Mouse (Mus musculus) heart, adult 2 months (tissue): Measurements from ENCODE around the gene Zfp541. TPM values are rescaled to one million over a fixed set of nuclear protein-coding genes. Genes with fewer than 3 reads are reported as not detected.

Source experiments
- DNase-seq, 2 experiments: peaks; one replicate each; pipeline ENCODE4 v3.0.0; 2021
- H3K27ac ChIP-seq: fragments of 200-600 bp; 2 replicates; pipeline ENCODE4 v1.8.1; 2022
- H3K27me3 ChIP-seq: fragments of 200-500 bp; 2 replicates; pipeline ENCODE4 v1.6.1; 2012; ENCODE audit warnings: mild to moderate bottlenecking, low read length, inconsistent platforms, mixed read lengths; ENCODE audit not compliant: control insufficient read depth, insufficient read depth
- H3K36me3 ChIP-seq: fragments of 200-500 bp; 2 replicates; pipeline ENCODE4 v1.6.1; 2012; ENCODE audit warnings: low read length, inconsistent platforms; ENCODE audit not compliant: control insufficient read depth, insufficient read depth
- H3K4me1 ChIP-seq: fragments of 200-500 bp; 2 replicates; pipeline ENCODE4 v1.6.1; 2011; ENCODE audit warnings: low read length; ENCODE audit not compliant: control insufficient read depth, insufficient read depth
- H3K4me3 ChIP-seq: fragments of 200-600 bp; 2 replicates; pipeline ENCODE4 v1.8.1; 2022
- H3K79me2 ChIP-seq: fragments of 200-500 bp; replicated peaks from 2 replicates; pipeline ENCODE4 v1.6.1; 2012; ENCODE audit warnings: mild to moderate bottlenecking, inconsistent platforms, low read length, moderate library complexity, mixed read lengths; ENCODE audit not compliant: control insufficient read depth, insufficient read depth
- H3K9ac ChIP-seq: fragments of 200-500 bp; 2 replicates; pipeline ENCODE4 v1.6.1; 2012; ENCODE audit warnings: low read depth, mild to moderate bottlenecking, control low read depth, inconsistent platforms, low read length, mixed read lengths
- CTCF ChIP-seq: fragments of 200-600 bp; IDR thresholded peaks from 2 replicates; pipeline ENCODE4 v1.8.1; 2022; ENCODE audit warnings: antibody characterized with exemption, mild to moderate bottlenecking, moderate library complexity
- EP300 ChIP-seq: fragments of 200-500 bp; IDR thresholded peaks from 2 replicates; pipeline ENCODE4 v1.6.1; 2011; ENCODE audit warnings: low read depth, low read length, control low read depth; ENCODE audit not compliant: insufficient read depth
- POLR2A ChIP-seq: fragments of 200-500 bp; IDR thresholded peaks from 2 replicates; pipeline ENCODE4 v1.6.1; 2011; ENCODE audit warnings: mild to moderate bottlenecking, low read depth, low read length, control low read depth; ENCODE audit not compliant: insufficient read depth
- WGBS: fragments of 180-500 bp; shearing (Covaris S2); methylation state at CpG from one replicate; pipeline ENCODE4 v1.1.7; 2018; 5-methylcytosine and 5-hydroxymethylcytosine counted together
- intact Hi-C: fragments of 180-260 bp; cut with DNase I; formaldehyde crosslinking; loops from one replicate; pipeline ENCODE4 v1.15.1; 2025
- polyA plus RNA-seq: library from polyadenylated mRNA; depleted of rRNA; stranded (reverse); fragments of >200 nt; gene quantifications from 2 replicates; pipeline ENCODE4 v1.2.3, GENCODE M21; 2012
- total RNA-seq, 2 experiments: library from RNA; stranded (reverse); gene quantifications; 2 replicates each; pipeline ENCODE4 v1.2.3; 2021

Gene Zfp541
- total and polyA plus RNA-seq, 3 experiments, result 0.02 TPM; not detected in 2

DNA sequence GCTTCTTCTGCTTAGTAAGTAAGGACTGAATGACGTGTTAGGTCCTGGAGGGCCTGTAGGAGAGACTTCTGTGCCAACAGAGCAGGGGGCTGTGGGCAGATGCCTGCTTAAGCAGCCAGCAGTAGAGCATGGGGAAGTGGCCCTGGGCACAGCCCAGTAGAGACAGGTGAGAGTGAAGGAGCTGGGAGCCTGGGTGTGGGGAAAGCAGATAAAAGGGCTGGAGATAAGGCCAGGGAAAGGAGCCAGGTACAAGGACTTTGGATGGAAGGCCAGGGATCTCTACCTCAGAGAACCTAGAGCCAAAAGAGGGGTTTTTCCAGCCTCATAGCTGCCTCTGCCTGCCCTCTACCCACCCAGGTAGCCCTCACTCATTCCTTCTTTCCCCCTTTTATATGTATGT is 28.6 kb upstream of the Zfp541 start:
- H3K36me3 ChIP-seq, result peaks cover 6% of the 10 kb centered on the region
- no peak for TF ChIP-seq CTCF
- TF ChIP-seq EP300, result no peak
- no peak for TF ChIP-seq POLR2A
- peaks cover 25% of the 10 kb centered on the region for H3K4me1 ChIP-seq
- H3K27ac ChIP-seq, result no peak overlapping the region
- 50% methylated on average over 1 of the region's 1 CpGs for WGBS
- H3K27me3 ChIP-seq, result no peaks in the 10 kb centered on the region
- intact Hi-C loops, result no loop called here
- H3K9ac ChIP-seq, result no peak overlapping the region
- DNase-seq, result no peak
- peaks cover 12% of the 10 kb centered on the region for H3K79me2 ChIP-seq
- H3K4me3 ChIP-seq, result no peak overlapping the region

DNA sequence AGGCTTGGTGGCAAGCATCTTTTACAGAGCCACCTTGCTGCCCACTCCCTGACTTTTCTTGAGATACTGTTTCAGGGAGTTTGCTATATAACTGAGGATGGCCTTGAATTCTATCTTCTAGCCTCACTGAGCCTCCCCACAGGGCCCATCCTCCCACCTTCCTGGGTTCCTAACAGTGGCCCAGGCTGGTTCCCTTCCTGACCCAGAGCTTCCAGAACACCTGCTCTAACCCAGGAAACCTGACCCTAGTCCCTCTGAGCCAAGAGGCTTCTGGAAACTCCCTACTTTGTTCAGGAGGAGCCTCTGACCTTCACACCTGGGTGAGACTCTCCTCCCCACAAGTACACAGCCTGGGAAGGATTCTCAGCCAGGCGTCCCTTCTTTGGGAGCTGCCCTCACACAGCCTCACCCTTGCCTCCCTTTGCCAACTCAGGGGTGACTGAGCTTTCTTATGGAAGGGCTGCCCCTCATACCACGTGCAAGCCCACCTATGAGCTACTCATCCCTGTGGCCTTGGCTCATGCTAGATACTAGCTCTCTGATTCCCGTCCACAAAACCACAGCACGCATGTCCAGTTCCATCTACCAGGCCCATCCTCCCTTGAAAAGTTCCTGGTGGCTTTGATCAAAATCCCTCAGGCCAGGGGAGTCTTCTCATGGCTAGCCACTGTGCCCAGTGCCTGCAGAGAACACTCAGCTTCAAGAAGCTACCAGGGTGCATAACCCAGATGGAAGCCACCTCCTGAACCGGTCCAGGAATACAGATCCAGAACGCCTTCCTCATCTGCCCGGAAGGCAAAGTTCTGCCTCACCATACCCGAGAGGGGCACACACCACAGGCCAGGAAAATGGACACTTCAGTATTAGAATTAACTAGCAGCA is 27.8 kb upstream of the Zfp541 start:
- H3K4me3 ChIP-seq, result no peak overlapping the region
- H3K4me1 ChIP-seq, result peaks cover 20% of the 10 kb centered on the region
- DNase-seq, result no peak
- no peak overlapping the region for H3K27ac ChIP-seq
- TF ChIP-seq CTCF (no peak), EP300 (no peak), POLR2A (no peak)
- H3K27me3 ChIP-seq, result no peaks in the 10 kb centered on the region
- peaks cover 3% of the 10 kb centered on the region for H3K36me3 ChIP-seq
- H3K79me2 ChIP-seq, result peaks cover 15% of the 10 kb centered on the region
- WGBS, result 74% methylated on average over 8 of the region's 8 CpGs
- intact Hi-C loops, result no loop called here
- H3K9ac ChIP-seq, result no peak overlapping the region

DNA sequence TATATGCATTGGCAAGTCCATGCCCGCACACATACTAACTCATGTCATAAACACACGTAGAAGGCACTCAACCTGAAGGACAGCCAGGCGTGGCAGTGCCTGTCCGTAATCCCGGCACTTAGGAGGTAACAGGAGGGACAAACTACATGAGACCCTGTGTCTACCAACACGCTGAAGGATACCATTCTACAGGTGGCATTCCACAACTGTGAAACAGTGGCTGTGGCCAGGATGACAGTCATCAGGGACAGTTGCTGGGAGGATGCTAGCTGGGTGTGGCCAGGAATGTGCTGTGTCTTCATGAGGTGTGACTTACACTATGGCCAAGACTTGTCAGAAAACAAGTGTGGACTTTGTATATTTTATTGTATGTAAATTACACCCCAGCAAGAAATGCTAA is 24.6 kb upstream of the Zfp541 start:
- peaks cover 18% of the 10 kb centered on the region for H3K79me2 ChIP-seq
- DNase-seq, result no peak
- no peak overlapping the region for H3K9ac ChIP-seq
- intact Hi-C loops, result no loop called here
- H3K4me3 ChIP-seq, result no peak overlapping the region
- no peak overlapping the region for H3K27ac ChIP-seq
- no peaks in the 10 kb centered on the region for H3K27me3 ChIP-seq
- TF ChIP-seq CTCF, result no peak
- WGBS, result 88% methylated on average over 6 of the region's 6 CpGs
- H3K4me1 ChIP-seq, result peaks cover 19% of the 10 kb centered on the region
- peaks cover 2% of the 10 kb centered on the region; the same call in 1 of the 2 replicates for H3K36me3 ChIP-seq

DNA sequence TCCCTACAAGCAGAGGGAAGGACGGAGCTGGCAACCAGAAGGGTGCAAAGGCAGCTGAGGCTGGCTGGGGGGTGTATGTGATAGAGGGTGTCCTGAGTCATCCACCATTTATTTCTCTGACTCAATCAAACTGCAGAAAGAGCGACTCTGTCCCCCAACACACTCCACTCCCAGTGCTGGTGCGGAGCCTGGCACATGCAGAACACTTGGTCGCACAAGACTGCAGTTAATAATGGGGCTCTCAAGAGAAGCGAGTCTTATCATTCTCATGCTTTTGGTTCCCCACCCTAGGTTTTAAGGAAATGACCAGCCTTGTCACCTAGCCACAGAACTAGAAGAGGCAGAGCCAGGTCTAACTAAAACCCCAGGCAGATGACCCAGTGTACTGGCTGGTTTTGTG is 22.3 kb upstream of the Zfp541 start:
- Histone ChIP-seq H3K36me3 (no peaks in the 10 kb centered on the region; the same call in 1 of the 2 replicates), H3K79me2 (peaks cover 18% of the 10 kb centered on the region), H3K4me1 (peaks cover 25% of the 10 kb centered on the region), H3K27me3 (no peaks in the 10 kb centered on the region), H3K27ac (no peak overlapping the region), H3K9ac (no peak overlapping the region), H3K4me3 (no peak overlapping the region)
- 85% methylated on average over 5 of the region's 5 CpGs for WGBS
- no peak for TF ChIP-seq POLR2A
- intact Hi-C loops, result no loop called here
- DNase-seq, result peak in 1 of 2 experiments; percentile 12

DNA sequence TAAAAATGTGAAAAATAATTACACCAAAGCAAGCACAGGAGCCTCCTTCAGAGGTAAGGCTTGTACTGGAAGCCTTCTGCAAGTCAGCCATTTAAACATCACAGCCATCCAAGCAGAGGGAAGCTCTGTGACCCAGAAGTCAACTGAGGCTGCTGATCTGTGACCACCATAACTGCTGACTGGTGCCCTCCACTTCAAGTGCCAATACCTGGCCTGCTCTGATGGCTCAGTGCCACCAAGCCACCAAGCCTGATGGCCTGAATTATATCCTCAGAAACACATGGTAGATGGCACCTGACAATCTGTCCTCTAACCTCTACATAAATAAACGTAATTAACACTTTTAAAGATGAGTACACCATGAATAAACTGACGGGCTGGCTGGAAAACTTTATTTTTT is 20.4 kb upstream of the Zfp541 start:
- no peak overlapping the region for H3K9ac ChIP-seq
- H3K4me1 ChIP-seq, result peaks cover 38% of the 10 kb centered on the region
- intact Hi-C loops, result no loop called here
- TF ChIP-seq EP300 (no peak), CTCF (no peak), POLR2A (no peak)
- WGBS, result 76% methylated on average over 2 of the region's 2 CpGs
- no peak overlapping the region for H3K27ac ChIP-seq
- H3K79me2 ChIP-seq, result peaks cover 17% of the 10 kb centered on the region
- H3K36me3 ChIP-seq, result no peaks in the 10 kb centered on the region; the same call in 1 of the 2 replicates
- H3K4me3 ChIP-seq, result no peak overlapping the region
- no peaks in the 10 kb centered on the region for H3K27me3 ChIP-seq
- DNase-seq, result no peak

DNA sequence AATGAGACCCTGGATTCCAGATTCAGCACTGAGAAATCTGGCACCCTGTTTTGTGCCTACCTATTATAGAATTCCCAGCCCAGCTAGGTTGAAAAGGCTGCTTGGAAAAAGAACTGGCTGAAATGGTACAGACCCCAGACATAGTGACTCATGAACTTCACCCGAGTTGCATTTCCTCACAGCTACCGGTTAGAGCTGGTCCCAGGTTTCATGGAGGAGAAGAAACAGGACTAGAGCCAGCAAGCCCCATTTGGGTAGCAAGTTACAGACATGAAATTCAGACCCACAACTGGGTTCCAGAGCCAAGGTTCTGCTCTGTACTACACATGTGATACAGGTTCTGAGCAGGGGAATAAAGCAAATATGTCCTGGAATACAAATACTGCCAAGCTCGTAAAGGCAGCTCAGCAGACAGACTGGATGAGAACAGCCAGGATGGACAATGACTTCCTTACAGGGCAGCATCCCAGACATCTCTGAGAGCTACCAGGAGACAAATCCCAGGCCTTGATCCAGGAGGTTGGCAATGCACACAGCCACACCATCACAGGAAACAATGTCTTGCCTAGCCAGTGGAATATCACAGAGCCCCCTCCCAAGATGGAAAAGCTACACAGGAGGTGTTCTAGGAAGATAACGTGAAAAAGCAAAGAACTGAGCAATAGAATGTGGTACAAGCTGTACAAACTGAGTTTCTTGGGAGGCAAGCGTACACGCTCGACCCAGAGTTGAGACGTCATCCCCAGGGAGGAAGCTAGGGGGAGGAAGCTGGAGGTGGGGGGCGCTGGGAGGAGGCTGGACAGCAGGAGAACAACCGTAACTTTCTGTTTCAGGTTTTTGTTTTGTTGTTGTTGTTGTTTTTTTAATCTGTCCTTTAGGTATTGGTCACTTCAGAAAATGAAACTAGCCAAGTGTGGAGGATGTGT is 18.5 kb upstream of the Zfp541 start:
- no peaks in the 10 kb centered on the region; the same call in 1 of the 2 replicates for H3K36me3 ChIP-seq
- H3K4me1 ChIP-seq, result peaks cover 33% of the 10 kb centered on the region
- peak; percentile 37 to 41 for DNase-seq
- TF ChIP-seq CTCF (peak; percentile 14; the same call in 1 of the 2 replicates), POLR2A (no peak), EP300 (no peak)
- WGBS, result 22% methylated on average over 10 of the region's 10 CpGs
- intact Hi-C loops, result loop anchor here (2.0 kb wide), 1 partner anchor 24 kb away; no protein-coding TSS in a partner anchor
- no peak overlapping the region; the same call in 1 of the 2 replicates for H3K4me3 ChIP-seq
- H3K27me3 ChIP-seq, result no peaks in the 10 kb centered on the region
- H3K9ac ChIP-seq, result peak overlapping the region; percentile 24; the same call in 1 of the 2 replicates
- peak overlapping the region; percentile 96 for H3K27ac ChIP-seq
- H3K79me2 ChIP-seq, result peaks cover 13% of the 10 kb centered on the region
